Mouse (Mus musculus) testis, adult 2 months (tissue): ENCODE results near the gene Duox1.

Experiments
- CTCF ChIP-seq: fragments of 200-500 bp; IDR thresholded peaks from 2 replicates; pipeline ENCODE4 v1.5.1; 2012; ENCODE audit warnings: low read depth, mild to moderate bottlenecking, inconsistent platforms, low read length, moderate library complexity; ENCODE audit not compliant: control insufficient read depth, insufficient read depth, insufficient replicate concordance
- POLR2A ChIP-seq: fragments of 200-500 bp; IDR thresholded peaks from 2 replicates; pipeline ENCODE4 v1.6.1; 2012; ENCODE audit warnings: low read depth, mild to moderate bottlenecking, inconsistent platforms, low read length, moderate library complexity; ENCODE audit not compliant: control insufficient read depth

DNA sequence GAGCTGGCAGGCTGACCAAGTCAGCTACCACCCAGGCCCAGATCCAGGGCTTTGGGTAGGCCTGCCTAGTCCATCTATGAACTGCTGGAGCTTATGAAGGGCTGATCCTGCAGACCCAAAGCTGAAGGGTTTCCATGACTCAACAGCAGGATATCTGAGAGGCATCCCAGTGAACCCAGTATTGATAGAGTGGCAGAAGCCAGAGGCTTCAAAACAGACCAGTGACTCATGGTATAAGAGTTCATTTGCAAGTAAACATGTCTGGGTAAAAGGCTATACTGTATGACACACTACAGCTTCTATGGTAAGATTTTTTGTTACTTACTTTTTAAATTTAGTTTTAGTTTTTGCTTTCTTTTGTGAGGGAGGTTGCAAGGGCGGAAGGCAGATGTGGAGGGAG is 80.7 kb downstream of the Duox1 start:
- no peak for TF ChIP-seq CTCF
- TF ChIP-seq POLR2A, result no peak
